Mouse (Mus musculus): Measurements from ENCODE around the gene 6430628N08Rik. TPM values are rescaled to one million over a fixed set of nuclear protein-coding genes. Genes with fewer than 3 reads are reported as not detected.
A peak's percentile ranks its signal among the peaks of the same experiment; 100 is the strongest.

6430628N08Rik gene
- polyA plus RNA-seq, 1 experiment from 2014 or later: not detected

GRCm38 (mm10) chr4:115885846-115886245 lies 4.6 kb upstream of the 6430628N08Rik start:
- DNase-seq (ENCODE audit: low spot score): no peak

- no peak for DNase-seq (ENCODE audit: low spot score)
Observed at GRCm38 (mm10) chr4:115886875-115887274, 3.6 kb upstream of the 6430628N08Rik start.

GRCm38 (mm10) chr4:115890066-115890465 lies 399 bp upstream of the 6430628N08Rik start:
- no peak for DNase-seq (ENCODE audit: low spot score)

- no peak for DNase-seq (ENCODE audit: low spot score)
Observed at GRCm38 (mm10) chr4:115894281-115894680, 3.8 kb downstream of the 6430628N08Rik start.

GRCm38 (mm10) chr4:115897901-115898631 lies 7.6 kb downstream of the 6430628N08Rik start:
- DNase-seq (ENCODE audit: low spot score): no peak

DNA sequence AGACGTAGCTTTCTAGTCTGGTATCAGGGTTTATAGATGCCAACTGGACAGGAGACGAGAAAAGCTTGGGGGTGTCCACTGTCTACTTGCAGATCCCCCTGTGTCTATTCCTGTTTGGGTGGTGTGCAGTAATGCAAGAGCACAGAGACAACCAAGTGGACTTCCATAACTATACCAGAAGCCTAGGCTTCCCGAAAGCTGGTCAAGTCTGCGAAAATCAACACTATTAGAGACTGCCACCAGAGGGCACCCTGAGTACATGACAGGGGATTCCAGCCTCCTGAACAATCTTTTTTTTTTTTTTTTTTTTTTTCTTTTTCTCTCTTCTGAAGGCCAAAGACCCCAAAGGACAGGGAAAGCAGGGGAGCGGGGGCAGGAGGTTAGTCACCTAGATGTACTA lies 12.4 kb downstream of the 6430628N08Rik start:
- DNase-seq (ENCODE audit: low spot score): peak; percentile 56

- no peak for DNase-seq (ENCODE audit: low spot score)
Observed at GRCm38 (mm10) chr4:115904375-115904774, 13.9 kb downstream of the 6430628N08Rik start.

- DNase-seq (ENCODE audit: low spot score): no peak
Observed at GRCm38 (mm10) chr4:115905701-115906100, 15.2 kb downstream of the 6430628N08Rik start.

DNA sequence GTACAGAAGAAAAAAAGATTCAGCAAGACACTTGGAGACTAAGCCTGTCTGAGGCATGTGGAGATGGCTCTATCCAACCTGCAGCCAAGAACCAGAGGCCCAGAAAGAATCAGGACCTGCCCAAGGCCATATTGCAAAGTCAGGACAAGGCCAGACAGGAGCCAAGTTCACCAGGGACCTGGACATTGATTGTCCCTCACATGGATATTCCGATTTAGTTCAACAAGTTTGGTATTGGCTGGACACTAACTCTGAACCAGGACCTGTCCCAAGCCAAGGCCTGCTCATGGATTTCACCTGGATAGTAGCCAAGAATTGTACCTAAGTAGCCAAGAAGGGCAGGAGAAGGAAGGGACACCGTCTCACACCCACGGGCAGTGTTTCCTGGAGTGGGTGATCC lies 16.3 kb downstream of the 6430628N08Rik start:
- DNase-seq (ENCODE audit: low spot score): no peak

GRCm38 (mm10) chr4:115907994-115908393 lies 17.5 kb downstream of the 6430628N08Rik start:
- DNase-seq (ENCODE audit: low spot score): no peak

DNA sequence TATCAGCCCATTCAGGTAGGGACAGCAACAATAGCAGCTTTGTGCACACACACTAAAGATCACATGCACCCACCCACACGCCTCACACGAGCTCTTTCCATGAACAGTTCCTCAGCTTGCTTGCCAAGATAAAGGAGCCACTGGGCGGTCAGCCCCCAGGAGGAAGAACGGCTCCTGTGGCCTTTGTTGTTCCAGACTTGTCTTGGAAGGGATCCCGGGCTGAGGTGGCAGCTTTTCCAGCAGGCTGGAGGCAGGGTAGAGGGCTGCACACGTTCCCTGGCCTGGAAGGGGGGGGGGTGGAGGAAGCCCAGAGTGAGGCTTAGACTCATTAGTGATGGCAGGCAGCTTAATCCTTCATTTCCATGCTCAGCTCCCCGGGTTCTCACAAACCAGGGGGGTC lies 18.2 kb downstream of the 6430628N08Rik start:
- no peak for DNase-seq (ENCODE audit: low spot score)

DNA sequence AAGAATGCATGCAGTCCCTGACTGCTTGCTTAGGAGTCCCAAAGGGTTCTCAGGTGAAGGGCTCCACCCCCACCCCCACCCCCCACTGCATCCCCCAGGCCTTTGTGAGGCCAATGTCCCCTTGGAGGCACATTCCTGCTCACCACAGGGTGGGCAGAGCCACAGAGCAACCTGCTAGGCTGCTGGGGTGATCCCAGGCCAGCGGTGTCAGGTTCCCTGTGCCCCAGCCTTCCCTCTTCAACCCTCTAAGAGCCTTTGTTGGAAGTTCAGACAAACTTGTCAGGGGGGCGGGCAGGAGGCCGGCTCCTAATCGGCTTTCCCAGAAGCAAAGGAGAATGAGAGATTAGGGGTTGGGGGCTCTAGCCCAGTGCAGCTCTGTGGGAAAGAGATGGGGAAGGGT lies 21.1 kb downstream of the 6430628N08Rik start:
- DNase-seq (ENCODE audit: low spot score): no peak

DNA sequence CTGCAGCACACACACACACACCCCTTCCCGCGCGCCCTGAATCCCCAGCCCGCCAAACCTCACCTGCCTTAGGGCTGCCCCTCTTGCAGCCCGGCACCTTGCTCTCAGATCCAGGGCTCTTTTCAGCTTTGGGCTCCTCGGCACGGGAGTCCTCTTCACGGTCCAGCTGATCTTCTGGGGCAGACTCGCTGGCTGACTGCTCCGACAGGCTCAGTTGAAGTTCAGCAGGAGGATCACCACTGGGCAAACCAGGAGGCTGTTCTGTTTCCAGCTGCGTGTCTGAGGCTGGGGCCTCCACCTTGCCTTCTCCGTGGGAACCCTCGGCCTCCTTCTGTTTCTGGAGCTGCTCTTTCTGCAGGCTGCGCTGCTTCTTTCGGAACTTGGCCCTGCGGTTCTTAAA lies 29.4 kb downstream of the 6430628N08Rik start:
- DNase-seq (ENCODE audit: low spot score): no peak

GRCm38 (mm10) chr4:115922688-115923087 lies 32.2 kb downstream of the 6430628N08Rik start:
- no peak for DNase-seq (ENCODE audit: low spot score)

- no peak for DNase-seq (ENCODE audit: low spot score)
Observed at GRCm38 (mm10) chr4:115923262-115923880, 32.9 kb downstream of the 6430628N08Rik start.

DNA sequence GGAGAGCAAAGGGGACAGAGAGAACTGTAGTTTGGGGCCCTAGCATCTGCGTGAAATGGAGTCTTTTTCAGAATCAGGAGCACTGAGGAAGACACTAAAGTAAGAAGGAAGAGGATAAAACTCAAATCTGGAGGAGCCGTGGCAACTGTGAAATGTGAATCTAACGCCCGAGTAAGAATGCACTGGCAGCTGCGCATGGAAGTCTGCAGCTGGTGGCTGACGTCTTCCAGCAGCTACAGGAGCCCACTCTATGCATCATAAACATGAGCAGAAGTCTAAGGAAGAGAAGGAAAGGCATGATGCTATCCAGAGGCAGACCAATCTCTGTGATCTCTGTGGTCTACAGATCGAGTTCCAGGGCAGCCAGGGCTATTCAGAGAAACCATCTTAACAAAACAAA lies 37.2 kb downstream of the 6430628N08Rik start:
- no peak for DNase-seq (ENCODE audit: low spot score)

GRCm38 (mm10) chr4:115931556-115932088 lies 41.2 kb downstream of the 6430628N08Rik start:
- DNase-seq (ENCODE audit: low spot score): no peak

GRCm38 (mm10) chr4:115935835-115936581 lies 45.5 kb downstream of the 6430628N08Rik start:
- no peak for DNase-seq (ENCODE audit: low spot score)

- DNase-seq (ENCODE audit: low spot score): no peak
Observed at GRCm38 (mm10) chr4:115936646-115937045, 46.2 kb downstream of the 6430628N08Rik start.

- DNase-seq (ENCODE audit: low spot score): no peak
Observed at GRCm38 (mm10) chr4:115937061-115937976, 46.9 kb downstream of the 6430628N08Rik start.
